Mouse (Mus musculus): ENCODE results near the gene Anks1. TPM values are rescaled to one million over a fixed set of nuclear protein-coding genes. Genes with fewer than 3 reads are reported as not detected.

Anks1 gene
- 1 to 10 TPM; 6.3 to 9.2 (median 7.9) TPM for total RNA-seq (2022)

DNA sequence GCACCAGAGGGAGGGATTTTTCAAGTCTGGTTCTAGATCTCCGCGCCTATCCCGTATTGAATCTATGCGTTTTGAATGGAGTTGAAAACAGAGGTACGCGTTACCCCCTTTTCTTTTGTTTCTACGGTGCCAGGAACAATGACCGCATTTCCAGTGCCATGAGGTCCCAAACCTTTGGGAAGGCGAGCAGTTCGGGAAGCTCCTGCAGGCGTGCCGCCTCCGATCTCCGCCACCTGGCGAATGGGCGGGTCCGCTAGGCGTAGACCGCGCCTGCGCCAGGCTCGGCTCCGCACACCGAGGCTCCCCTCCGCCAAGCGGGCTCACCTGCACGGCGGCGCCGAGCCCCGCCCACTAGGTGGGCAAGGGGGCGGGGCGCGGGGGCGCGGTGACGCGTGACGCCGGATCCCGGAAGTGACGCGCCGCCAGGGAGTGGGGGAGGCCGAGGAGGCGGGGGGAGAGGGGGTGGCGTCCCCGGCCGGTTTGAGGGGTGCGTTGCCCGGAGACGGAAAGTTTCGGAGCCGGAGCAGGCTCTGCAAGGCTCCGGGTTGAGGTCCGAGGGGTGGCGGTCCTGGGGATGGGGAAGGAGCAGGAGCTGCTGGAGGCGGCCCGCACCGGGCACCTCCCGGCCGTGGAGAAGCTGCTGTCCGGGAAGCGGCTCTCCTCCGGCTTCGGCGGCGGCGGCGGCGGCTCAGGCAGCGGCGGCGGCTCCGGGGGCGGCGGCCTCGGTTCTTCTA, at the start of gene Anks1:
Gene Anks1, plus strand, starts transcription at position 419 of the 734 bp plus-strand sequence.
- peak; percentile 55 to 67 for DNase-seq (ENCODE audit: low spot score in 2 of 2)

DNA sequence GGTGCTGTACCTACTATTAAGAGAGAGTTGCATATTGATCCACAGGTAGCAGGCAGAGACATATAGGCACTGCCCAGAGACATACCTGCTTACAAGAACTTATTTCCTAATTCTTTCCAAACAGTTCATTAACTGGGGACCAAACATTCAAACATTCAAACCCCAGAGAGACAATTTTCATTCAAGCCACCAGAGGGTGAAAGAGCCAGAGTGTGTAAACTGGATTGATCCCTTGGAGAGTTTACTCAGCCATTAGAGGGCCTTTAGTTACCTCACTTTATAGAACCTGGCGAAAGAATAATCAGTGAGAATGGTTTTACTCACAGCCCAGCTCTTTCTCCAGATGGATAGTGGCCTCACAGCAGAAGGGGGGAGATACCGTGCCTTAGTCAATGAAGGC, 43.6 kb upstream of the Anks1 start:
- DNase-seq (ENCODE audit: low spot score in 2 of 2), result no peak

DNA sequence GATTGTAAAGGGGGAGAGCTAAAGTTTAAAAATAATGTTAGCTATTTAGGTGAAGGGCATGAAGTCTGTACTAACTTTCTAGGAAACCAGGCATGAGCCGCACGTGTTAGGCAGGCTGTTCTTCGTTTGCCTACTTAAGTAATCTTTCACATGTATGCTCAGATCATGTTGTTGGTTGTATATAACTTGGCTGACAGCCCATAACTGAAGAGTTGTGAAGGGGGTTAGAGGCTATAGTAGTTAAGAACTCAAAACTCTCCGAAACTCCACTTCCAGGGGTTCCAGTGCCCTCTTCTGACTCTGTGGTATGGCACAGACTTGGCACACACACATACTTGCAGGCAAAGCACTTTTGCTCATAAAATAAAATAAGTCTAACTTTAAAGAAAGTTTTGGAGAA, 42.4 kb upstream of the Anks1 start:
- DNase-seq (ENCODE audit: low spot score in 2 of 2), result no peak

DNA sequence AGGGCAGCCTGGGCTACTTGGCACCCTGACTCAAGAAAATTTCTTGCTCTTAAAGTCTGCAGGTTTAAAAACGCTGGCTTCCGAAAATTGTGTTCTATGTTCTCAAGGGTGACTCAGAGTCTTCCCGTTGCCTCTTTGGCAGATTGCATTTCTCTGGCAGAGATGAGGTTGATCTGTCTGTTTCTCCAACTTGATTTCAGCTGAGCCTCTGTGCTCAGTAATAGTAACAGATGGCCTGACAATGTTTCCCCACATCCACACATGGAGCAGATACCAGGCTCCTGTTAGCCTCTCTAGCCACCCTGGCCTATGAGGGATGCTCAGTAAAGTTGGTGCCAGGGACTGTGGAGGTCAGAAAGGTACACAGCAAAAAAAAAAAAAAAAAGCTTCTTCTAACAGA, 37.3 kb upstream of the Anks1 start:
- DNase-seq (ENCODE audit: low spot score in 2 of 2), result no peak

DNA sequence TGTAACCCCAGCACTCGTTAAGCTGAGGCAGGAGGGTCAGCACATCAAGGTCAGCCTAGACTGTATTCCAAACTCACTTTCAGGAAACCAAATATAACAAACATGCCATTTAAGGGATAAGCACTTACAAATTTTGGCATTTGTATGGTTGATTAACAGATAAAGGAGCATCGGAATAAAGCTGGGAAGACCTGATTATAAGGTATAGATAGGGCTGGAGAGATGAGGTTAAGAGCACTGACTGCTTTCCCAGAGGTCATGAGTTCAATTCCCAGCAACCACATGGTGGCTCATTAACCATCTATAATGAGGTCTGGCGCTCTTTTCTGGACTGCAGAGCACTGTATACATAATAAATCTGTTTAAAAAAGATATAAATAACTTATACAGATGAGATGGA, 35.5 kb upstream of the Anks1 start:
- DNase-seq (ENCODE audit: low spot score in 2 of 2), result no peak

DNA sequence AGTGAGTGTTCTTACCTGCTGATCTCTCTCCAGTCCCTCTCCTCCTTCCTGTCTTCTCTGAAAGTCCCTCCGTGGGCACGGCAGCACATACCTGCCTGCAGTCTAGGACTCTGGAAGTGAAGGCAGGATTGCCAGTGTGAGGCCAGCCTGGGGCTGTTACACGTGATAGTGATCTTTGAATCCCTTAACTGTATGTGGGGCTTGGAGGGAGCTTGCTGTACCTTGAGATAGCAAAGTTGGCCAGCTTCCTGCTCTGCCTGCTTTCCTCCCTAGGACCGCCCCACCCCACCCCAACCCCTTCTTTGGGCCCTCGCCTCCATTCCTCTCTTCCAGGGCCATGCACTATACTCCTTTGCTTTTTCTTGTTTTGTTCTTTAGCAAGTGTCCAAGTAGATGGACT, 34.6 kb upstream of the Anks1 start:
- no peak for DNase-seq (ENCODE audit: low spot score in 2 of 2)

DNA sequence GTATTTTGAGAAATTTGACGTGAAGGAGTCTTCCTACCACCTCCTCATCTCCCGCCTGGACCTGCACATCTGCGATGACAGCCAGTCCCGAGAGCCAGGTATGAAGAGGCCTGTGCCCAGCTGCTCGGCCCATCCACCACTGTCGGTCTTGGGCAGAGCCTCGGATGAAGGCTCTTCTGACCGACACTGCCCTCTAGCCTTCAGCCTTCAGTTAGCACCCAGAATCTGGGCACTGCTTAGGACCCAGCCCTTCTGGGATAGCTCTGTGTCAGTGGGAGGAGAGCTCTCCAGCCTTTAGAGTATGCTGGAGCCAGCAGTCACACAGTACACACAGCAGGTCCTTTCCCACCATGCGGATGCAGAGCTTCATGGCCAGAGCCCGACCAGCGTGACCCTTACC, 27.6 kb upstream of the Anks1 start:
- no peak for DNase-seq (ENCODE audit: low spot score in 2 of 2)

DNA sequence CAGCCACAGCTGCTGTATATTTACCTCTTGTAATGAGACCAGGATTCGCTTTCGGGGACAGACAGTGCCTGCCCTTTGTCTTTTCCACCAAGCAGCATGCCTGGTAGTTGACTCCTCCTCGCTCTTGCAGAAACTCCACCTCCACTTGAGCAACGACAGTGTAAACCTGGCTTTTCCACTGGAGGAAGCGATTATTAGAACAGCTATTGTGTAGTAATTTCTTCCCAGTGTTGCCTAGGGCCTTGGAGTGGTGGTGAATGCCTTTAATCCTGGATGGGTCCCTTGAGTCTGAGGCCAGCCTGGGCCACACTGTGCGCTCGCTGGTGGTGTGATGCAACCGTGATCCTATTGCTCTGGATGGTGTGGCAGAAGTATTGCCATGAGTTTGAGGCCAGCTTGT, 26.0 kb upstream of the Anks1 start:
- no peak for DNase-seq (ENCODE audit: low spot score in 2 of 2)

DNA sequence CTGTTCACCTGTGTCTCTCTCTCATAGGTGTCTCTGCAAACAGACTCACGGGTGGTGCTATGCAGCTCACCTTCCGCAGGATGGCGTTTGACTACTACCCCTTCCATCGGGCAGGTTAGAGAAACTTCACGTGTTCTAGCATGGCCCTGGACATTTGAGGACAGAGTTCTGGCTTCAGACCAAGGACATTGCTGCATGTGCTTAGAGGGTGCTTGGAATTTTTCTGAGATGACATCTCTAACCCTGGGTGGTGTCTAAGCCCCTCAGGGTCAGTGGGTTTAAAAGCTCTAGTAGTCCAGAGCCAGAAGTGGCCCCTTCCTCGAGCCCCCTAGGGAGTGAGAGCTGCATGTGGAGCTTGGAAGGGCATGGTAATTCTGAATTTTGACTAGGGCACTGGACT, 25.1 kb upstream of the Anks1 start:
- DNase-seq (ENCODE audit: low spot score in 2 of 2), result no peak

DNA sequence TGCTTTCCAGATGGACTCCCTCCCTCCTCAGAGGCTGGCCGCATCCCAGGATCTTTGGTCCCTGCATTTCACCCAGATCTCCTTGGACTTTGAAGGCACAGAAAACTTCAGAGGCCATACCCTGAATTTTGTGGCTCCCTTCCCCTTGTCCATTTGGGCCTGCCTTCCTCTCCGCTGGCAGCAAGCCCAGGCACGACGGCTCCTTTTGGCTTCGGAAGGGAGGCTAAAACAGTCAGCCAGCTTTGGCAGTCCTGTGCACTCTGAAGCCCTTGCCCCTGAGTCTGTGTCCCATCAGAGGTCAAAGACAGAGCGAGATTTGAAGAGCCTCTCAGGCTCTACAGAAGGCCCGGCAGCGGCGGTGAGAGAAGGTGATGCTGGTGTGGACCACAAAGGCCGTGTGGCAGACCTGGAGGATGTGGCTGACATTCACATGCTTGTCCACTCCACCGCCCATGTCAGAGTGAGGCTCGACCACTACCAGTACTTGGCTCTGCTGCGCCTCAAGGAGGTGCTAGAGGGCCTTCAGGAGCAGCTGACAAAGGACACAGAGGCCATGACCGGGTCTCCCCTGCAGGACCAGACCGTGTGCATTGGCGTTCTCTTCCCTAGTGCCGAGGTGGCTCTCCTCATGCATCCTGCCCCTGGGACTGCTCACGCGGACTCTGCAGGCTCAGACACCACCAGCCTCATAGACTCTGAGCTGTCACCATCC, 22.5 kb upstream of the Anks1 start:
- DNase-seq (ENCODE audit: low spot score in 2 of 2), result no peak

DNA sequence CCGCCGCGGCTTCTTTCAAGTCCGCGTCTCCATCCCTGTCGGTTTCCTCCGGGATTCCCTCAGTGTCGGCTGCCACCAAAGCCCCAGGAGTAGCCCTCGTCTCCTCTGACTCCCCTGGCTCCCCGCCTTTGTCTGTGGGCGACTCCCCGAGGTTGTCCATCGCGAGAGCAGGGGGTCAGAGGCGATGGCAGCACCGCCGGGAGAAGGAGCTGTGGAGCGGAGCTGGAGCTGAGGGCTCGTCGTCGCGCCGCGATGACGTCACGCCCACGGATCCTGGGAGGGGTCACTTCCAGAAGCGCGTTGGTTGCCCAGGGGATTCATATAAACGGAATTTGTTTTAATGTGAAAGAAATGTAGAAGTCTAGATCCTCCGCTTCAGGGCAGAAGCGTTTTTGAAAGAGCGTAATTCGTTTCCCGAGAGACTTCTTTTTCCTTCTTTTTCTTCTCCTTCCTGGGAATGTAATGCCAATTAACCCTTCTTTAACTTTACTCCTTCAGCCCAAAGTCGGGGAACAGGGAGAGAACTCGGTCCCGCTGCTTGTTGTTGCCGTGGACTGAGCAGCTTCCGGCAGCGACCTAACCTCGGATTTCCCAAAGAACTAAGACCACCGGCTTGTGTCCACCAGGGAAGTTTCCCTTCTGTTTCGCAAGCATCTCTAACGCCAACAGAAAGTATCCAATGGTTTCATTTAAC, 1.4 kb upstream of the Anks1 start:
- DNase-seq (ENCODE audit: low spot score in 2 of 2), result peak; percentile 88

DNA sequence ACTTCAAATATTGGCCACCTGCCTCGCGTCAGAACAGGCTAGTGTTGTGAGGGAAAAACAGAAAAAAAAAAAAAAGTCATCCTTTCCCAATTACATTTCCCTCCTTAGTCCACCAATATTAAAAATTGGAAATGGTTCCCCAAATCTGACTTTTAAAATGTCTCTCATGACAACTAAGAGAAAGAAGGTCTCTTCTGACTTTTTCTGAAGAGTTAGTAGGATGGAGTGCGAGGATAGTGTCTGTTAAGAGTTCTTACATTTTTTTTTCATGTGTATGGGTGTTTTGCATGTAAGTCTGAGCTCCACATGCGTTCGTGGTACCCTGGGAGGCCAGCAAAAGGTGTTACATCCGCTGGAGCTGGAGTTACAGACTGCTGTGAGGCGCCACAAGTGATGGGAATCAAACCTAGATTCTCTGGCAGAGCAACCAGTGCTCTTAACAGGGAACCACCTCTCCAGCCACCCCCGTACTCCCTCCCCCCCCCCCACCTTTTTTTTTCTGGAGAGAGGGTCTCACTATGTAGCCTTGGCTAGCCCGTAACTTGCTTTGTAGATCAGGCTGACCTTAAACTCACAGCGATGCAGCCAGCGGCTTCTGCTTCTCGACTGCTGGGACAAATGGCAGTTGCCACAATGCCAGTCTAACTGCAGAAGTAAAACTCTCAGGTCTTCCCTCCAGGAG, 759 bp upstream of the Anks1 start:
- DNase-seq (ENCODE audit: low spot score in 2 of 2), result no peak

DNA sequence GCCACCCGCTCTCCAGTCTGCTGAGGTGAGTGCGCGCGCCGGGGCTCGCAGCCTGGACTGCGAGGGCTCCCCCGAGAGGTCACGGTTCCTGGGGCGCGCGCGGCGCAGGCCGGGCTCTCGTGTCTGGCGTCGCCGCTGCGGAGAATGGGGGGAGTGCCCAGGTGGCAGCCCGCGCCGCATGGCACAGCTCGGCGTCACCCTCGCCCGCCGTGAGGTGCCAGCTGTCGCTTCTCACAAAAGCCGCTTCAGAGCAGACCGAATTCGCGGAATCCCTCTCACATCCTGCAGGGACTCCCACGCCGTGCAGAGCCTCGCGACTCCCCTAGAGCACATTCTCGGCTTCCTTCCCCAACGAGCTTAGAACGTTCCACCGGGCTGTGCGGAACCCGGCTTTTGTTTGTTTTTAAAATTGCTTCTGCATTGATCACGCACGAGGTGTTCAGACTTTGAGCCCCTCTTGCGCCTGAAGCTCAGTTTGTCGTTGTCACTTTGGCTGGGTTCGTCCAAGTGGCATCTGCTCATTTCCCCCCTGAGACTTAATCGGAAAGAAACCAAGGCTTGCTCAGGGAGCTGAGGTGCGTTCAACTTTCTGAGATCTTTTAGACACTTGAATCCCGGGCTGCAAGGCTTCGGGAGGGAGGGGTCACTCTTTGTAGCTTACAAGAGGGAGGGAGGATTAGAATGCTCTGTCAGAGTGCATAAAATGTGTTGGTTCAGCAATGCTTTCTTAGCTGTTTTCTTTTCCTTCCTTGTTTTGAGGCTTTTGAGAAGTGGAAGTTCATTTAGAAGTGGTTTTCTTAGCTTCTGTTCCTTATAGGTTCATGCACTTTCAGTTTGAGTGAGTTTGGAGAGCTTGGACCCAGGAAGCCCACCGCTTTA, 755 bp downstream of the Anks1 start, which contains the start of gene Taf11:
Gene Taf11, minus strand, starts transcription at position 223 of the 879 bp plus-strand sequence.
- no peak for DNase-seq (ENCODE audit: low spot score in 2 of 2)

DNA sequence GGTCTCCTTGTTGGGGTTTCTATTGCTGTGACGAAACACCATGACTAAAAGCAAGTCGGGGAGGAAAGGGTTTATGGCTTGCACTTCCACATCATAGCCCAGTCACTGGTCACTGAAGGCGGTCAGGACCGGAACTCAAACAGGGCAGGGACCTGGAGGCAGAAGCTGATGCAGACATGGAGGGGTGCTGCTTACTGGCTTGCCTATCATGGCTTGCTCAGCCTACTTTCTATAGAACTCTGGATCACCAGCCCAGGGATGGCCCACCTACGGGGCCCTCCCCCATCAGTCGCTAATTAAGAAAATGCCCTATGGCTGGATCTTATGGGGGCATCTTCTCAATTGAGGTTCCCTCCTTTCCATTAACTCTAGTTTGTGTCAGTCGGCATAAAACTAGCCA, 2.3 kb downstream of the Anks1 start:
- DNase-seq (ENCODE audit: low spot score in 2 of 2), result no peak

DNA sequence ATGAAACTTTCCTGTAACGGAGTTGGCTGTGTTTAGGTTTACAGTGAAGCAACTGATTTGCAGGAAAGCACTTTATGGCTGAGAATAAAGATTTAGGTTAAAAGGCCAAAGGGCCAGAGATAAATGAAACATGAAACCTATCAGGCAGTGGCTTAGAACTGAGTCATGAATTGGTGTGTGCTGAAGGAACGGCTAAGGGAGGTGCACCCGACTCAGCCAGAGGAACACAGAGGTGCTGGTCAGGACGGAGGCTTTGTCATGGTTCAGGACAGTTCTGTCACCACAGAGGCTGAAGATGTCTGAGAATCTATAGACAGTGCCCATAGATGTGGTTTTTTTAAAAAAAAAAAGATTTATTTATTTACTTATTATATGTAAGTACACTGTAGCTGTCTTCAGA, 5.6 kb downstream of the Anks1 start:
- DNase-seq (ENCODE audit: low spot score in 2 of 2), result no peak

DNA sequence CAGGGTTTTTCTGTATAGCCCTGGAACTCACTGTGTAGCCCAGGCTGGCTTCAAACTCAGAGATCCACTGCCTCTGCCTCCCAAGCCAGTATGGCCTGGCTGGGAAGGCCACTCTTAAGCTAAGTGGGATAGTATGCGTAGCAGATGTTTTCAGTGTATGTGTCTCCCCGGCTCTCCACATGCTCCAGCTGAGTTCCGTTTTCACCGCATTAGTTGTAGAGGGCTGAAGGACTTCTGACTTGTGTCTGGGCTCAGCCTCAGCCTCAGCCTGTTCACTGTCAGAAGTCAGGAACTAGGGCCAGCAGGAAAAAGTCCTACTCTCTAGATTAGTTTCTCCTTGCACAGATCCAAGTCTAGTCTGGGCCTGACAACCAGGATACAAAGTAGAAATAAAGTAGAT, 7.3 kb downstream of the Anks1 start:
- no peak for DNase-seq (ENCODE audit: low spot score in 2 of 2)

DNA sequence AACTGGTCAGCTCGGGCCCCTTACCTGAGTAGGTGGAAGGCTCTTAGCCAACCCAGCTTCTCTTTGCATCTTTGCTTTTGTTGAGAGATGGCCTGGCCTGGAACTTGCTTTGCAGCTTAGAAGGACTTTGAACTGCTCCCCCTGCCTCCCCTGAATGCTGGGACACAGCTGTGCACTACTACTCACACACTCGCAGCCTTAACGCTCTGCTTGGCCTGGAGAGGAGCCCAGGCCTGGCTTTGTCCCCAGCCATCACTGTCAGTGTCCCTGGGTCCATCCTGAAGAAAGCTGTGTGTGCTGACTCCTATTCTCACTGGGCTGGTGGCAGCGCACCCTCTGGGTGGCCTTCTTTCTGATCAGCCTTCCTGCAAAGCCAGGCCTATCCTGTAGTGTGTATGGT, 11.6 kb downstream of the Anks1 start:
- DNase-seq (ENCODE audit: low spot score in 2 of 2), result no peak

DNA sequence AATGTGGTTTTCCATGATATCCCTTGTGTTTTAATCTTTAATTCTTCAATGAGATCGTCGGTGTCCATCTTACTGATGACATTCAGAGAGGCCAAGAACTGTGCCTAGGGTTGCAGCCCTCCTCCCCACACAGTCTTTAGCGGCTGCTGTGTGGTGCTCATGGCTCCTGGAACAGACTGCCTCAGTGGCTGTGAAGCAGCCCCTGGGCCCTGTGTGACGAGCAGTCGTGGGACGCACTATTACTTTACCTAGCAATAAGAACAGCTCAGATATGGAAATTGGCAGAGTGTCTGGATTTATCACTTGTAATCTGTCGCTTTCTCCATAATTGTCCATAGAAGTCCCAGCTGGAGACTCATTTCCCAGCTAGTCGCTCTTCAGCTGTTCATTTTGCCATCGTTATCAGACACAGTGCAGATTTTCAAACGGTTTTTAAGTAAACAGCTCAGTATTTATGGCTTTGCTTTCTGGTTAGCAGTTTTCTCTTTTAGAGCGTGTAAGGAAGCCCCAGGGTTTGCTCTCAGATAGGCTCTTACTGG, 13.1 kb downstream of the Anks1 start:
- DNase-seq (ENCODE audit: low spot score in 2 of 2), result no peak

DNA sequence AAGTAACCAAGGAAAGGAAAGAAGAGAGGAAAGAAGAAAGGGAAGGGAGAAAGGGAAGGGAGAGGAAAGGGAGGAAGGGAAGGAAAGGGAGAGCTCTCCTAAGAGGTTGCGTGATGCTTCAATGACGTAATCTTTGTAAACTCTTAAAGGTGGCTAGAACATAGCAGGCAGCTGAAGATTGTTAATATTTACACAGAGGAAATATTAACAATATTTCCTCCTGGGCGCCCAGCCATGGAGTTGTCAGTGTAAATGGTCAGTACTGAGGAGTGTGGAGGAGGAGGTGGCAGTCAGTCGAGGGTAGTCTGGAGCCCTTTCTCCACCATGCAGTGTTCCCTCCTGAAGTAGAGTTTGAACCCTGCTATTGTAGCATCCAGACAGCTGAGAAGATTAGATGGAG, 15.9 kb downstream of the Anks1 start:
- no peak for DNase-seq (ENCODE audit: low spot score in 2 of 2)

DNA sequence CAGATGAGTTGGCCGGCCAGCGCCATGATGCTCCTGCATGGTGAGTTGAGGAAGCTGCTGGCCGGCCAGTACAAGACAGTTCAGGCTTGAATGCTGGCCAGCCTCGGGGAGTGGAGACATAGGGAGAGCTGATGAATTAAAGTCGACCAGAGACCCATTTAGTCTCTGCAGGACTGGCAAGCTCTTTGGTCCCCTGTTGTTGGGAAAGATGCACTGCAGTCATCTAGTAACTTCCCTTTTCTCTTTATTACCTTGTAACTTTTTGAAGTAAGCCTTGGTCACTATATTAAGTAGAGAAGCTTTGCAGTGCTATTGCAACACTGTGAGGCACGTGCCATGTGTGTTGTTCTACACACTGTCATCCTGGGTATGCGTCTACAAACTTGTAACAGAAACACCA, 16.4 kb downstream of the Anks1 start:
- DNase-seq (ENCODE audit: low spot score in 2 of 2), result no peak

DNA sequence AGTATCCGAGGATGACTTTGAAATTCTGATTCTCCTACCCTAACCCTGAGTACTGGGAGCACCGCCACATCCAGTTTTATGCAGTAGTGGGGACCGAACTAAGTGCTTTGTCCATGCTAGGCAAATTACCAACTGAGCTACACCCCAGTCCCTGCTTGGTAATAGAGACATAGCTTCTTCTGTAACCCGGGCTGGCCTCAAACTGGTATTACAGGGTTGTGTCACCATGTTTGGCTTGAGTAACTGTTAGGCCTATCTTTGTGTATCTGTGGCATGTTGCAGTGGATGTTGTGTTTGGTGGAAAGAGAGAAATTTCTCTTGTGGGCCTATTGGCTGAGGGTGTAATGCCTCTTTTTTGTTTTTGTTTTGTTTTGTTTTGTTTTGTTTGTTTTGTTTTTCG, 21.2 kb downstream of the Anks1 start:
- no peak for DNase-seq (ENCODE audit: low spot score in 2 of 2)
